Mouse (Mus musculus) C2C12 (cell line): ENCODE measurements around the gene Gm9767. TPM values are rescaled to one million over a fixed set of nuclear protein-coding genes. Genes with fewer than 3 reads are reported as not detected.

Experiments used
- H3K27me3 ChIP-seq: one replicate; pipeline ENCODE4 v1.6.1; 2011; ENCODE audit not compliant: control insufficient read depth, insufficient read depth, insufficient read length
- H3K36me3 ChIP-seq: one replicate; pipeline ENCODE4 v1.6.1; 2011; ENCODE audit not compliant: control insufficient read depth, insufficient read depth
- H3K4me3 ChIP-seq: one replicate; pipeline ENCODE4 v1.5.1; 2011; ENCODE audit warnings: mild to moderate bottlenecking, control low read depth; ENCODE audit not compliant: poor library complexity, insufficient read depth, severe bottlenecking
- H3K79me2 ChIP-seq: one replicate; pipeline ENCODE4 v1.6.1; 2011; ENCODE audit not compliant: control insufficient read depth, insufficient read depth
- H3K79me3 ChIP-seq: one replicate; pipeline ENCODE4 v1.6.1; 2011; ENCODE audit warnings: low read depth, control low read depth
- H3ac ChIP-seq: one replicate; pipeline ENCODE3; 2011; ENCODE audit warnings: low read depth; ENCODE audit not compliant: control insufficient read depth, insufficient read length
- CEBPB ChIP-seq: IDR thresholded peaks from one replicate; pipeline ENCODE4 v1.6.1; 2011; ENCODE audit warnings: low read depth, mild to moderate bottlenecking, control low read depth, moderate library complexity
- CTCF ChIP-seq: IDR thresholded peaks from one replicate; pipeline ENCODE4 v1.5.1; 2011; ENCODE audit not compliant: control insufficient read depth, insufficient read depth, insufficient read length
- FOSL1 ChIP-seq: IDR thresholded peaks from one replicate; pipeline ENCODE4 v1.8.0; 2011; ENCODE audit warnings: mild to moderate bottlenecking, low read length; ENCODE audit not compliant: poor library complexity, insufficient read depth, severe bottlenecking
- MAX ChIP-seq: IDR thresholded peaks from one replicate; pipeline ENCODE4 v1.6.1; 2011; ENCODE audit warnings: mild to moderate bottlenecking, control low read depth
- MYOD1 ChIP-seq: IDR thresholded peaks from one replicate; pipeline ENCODE4 v1.6.1; 2011; ENCODE audit warnings: low read depth; ENCODE audit not compliant: control insufficient read depth, insufficient read length
- MYOG ChIP-seq: IDR thresholded peaks from one replicate; pipeline ENCODE4 v1.6.1; 2011; ENCODE audit not compliant: control insufficient read depth, insufficient read length; ENCODE audit errors: extremely low read depth
- USF1 ChIP-seq: IDR thresholded peaks from one replicate; pipeline ENCODE4 v1.6.1; 2011; ENCODE audit warnings: low read depth, mild to moderate bottlenecking, control low read depth, moderate library complexity
- polyA plus RNA-seq: library from polyadenylated mRNA; unstranded; fragments of >200 nt; fragmentation: generic; extraction: Trizol; gene quantifications from one replicate; pipeline ENCODE4 v1.2.1, GENCODE M21; 2012; ENCODE audit warnings: missing spikeins

The Gm9767 gene
- polyA plus RNA-seq, 1 experiment: 0.15 TPM

DNA sequence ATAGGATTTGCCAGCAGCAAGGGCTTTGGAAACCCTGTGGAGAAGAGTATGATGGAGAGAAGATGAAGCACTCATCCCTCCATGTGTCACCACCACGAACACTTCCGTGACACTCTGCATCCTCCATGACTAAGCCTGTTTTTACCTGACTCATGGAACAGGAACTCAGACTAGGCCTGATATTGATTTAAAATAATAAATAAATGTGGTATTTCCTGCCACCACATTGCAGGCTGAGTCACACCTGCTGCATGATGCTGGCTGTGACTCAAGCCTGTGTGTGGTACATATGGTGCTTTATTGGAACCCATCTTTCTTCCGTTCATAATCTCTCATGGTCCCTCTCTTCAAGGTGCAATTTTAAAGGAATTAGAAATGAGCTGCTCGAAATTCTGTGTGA, 36.4 kb downstream of the Gm9767 start:
- no peaks in the 10 kb centered on the region for H3K36me3 ChIP-seq
- no peaks in the 10 kb centered on the region for H3K79me3 ChIP-seq
- no peak overlapping the region for H3ac ChIP-seq
- no peaks in the 10 kb centered on the region for H3K79me2 ChIP-seq
- TF ChIP-seq USF1 (no peak), MYOG (no peak), CTCF (no peak), MYOD1 (peak; percentile 88), MAX (peak; percentile 88), CEBPB (no peak), FOSL1 (peak; percentile 100)
- H3K27me3 ChIP-seq: no peaks in the 10 kb centered on the region
- H3K4me3 ChIP-seq: no peak overlapping the region

DNA sequence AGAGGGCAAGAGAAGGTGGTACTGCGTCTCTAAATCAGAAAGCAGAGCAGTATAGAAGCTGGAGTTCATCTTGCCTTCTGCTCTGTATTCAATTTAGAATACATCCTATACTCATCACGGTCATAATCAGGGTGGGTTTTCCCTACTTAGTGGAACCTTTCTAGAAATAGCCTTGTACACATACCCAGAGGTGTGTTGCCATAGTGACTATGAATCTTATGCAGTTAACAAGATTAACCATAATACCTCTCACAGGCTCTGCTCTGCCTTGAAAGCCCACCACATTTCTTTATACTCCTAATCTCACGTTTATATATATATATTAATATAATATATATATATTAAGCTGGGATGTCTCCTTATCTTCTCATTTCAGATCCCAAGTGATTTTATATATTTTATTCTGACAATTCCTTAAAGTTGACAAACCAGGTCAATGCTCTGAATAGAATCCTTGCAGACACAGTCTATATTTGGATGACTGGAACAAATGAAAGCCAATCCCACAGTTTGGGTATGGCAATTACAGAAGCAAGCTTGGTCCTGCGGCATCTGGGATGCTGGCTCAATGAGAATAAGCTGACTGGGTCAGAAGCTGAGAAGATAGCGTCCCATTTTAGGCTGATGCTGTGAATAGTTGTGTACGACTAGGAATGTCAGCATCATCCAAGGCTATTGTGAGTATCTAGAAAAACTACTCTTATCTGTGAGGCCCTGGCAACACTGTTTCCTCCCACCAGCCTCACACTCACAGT, 41.2 kb downstream of the Gm9767 start:
- TF ChIP-seq MAX: no peak

DNA sequence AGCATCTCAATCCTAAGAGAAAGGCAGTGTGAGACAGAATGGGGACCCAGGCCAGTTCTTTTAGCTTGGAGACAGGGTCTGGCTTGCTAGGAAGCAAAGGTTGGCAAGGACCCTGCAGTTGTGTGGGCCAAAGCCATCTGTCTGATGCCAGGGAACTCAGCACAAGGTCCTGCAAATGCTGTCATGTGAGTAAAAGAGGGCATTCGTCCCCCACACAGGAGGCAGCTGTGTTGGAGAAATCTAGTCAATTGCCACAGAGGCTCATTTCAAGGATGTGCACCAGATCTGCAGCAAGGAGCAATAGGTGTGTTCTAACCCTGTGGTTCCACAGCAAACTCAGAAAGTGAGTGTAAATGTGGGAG, 41.7 kb downstream of the Gm9767 start:
- Histone ChIP-seq H3K4me3 (no peak overlapping the region), H3K79me3 (no peaks in the 10 kb centered on the region), H3K36me3 (no peaks in the 10 kb centered on the region), H3K79me2 (no peaks in the 10 kb centered on the region), H3K27me3 (no peaks in the 10 kb centered on the region), H3ac (no peak overlapping the region)
- TF ChIP-seq CEBPB (no peak), FOSL1 (no peak), USF1 (no peak), CTCF (no peak), MYOG (no peak), MYOD1 (no peak)

More for the DNA sequence above, 41.2 kb downstream of the Gm9767 start:
- Histone ChIP-seq H3K27me3 (no peaks in the 10 kb centered on the region), H3K4me3 (no peak overlapping the region), H3K79me3 (no peaks in the 10 kb centered on the region), H3ac (no peak overlapping the region), H3K36me3 (no peaks in the 10 kb centered on the region), H3K79me2 (no peaks in the 10 kb centered on the region)

Other genes starting within 250 kb of the Gm9767 start
- 1.6 TPM for gene Tmem200a, start 797 bp downstream of the Gm9767 start, polyA plus RNA-seq
- not detected for gene Samd3, start 151.5 kb downstream of the Gm9767 start, polyA plus RNA-seq